Mouse (Mus musculus) limb, embryonic 14.5 days (tissue): ENCODE results near the gene Sf3a3. TPM values are rescaled to one million over a fixed set of nuclear protein-coding genes. Genes with fewer than 3 reads are reported as not detected.

Source experiments
- ATAC-seq: fragments of 200-750 bp; cut with Nextera tagmentation; 2 replicates; pipeline ENCODE4 v1.8.0; 2017; ENCODE audit warnings: low read depth, moderate number of reproducible peaks, moderate TSS enrichment; ENCODE audit not compliant: low FRiP score
- DNase-seq: peaks from one replicate; pipeline ENCODE4 v3.0.0-alpha.2; 2015; ENCODE audit warnings: low spot score
- H3K27ac ChIP-seq: fragments of 300-500 bp; sonication (generic); replicated peaks from 2 replicates; pipeline ENCODE4 v1.5.1; 2014; ENCODE audit warnings: low read depth, mild to moderate bottlenecking, low read length, moderate library complexity, mixed read lengths
- H3K27me3 ChIP-seq: fragments of 300-500 bp; sonication (generic); 2 replicates; pipeline ENCODE4 v1.6.1; 2014; ENCODE audit warnings: low read length, mixed read lengths; ENCODE audit not compliant: control insufficient read depth, insufficient read depth
- H3K36me3 ChIP-seq: fragments of 300-500 bp; sonication (generic); 2 replicates; pipeline ENCODE4 v1.6.1; 2014; ENCODE audit warnings: mild to moderate bottlenecking, low read length, moderate library complexity, mixed read lengths; ENCODE audit not compliant: control insufficient read depth, insufficient read depth
- H3K4me1 ChIP-seq: fragments of 300-500 bp; sonication (generic); 2 replicates; pipeline ENCODE4 v1.6.1; 2014; ENCODE audit warnings: antibody characterized with exemption, low read length, mixed read lengths; ENCODE audit not compliant: control insufficient read depth, insufficient read depth
- H3K4me2 ChIP-seq: fragments of 300-500 bp; sonication (generic); replicated peaks from 2 replicates; pipeline ENCODE4 v1.6.1; 2014; ENCODE audit warnings: low read depth, mild to moderate bottlenecking, low read length, moderate library complexity; ENCODE audit not compliant: severe bottlenecking
- H3K4me3 ChIP-seq: fragments of 300-500 bp; sonication (generic); replicated peaks from 2 replicates; pipeline ENCODE4 v1.5.1; 2014; ENCODE audit warnings: low read length
- H3K9ac ChIP-seq: fragments of 300-500 bp; sonication (generic); 2 replicates; pipeline ENCODE4 v1.6.1; 2014; ENCODE audit warnings: mild to moderate bottlenecking, low read depth, low read length, moderate library complexity; ENCODE audit not compliant: severe bottlenecking
- H3K9me3 ChIP-seq: fragments of 300-500 bp; sonication (generic); 2 replicates; pipeline ENCODE4 v1.6.1; 2016; ENCODE audit warnings: low read length; ENCODE audit not compliant: control insufficient read depth
- POLR2A ChIP-seq: fragments of 200-500 bp; IDR thresholded peaks from 2 replicates; pipeline ENCODE4 v1.8.0; 2012; ENCODE audit warnings: inconsistent platforms, mild to moderate bottlenecking, moderate library complexity, borderline replicate concordance; ENCODE audit not compliant: insufficient read depth, insufficient read length; ENCODE audit errors: extremely low read depth
- WGBS: fragments of 180-500 bp; shearing (Covaris S2); extraction: QIAGEN DNeasy Blood & Tissue Kit; methylation state at CpG from one replicate; pipeline ENCODE4 v1.1.7; 2014; 5-methylcytosine and 5-hydroxymethylcytosine counted together
- polyA plus RNA-seq, 2 experiments: library from polyadenylated mRNA; depleted of rRNA in 1 of 2; stranded (reverse) in 1 of 2; unstranded in 1 of 2; fragments of >200 nt; fragmentation: Nextera tagmentation in 1 of 2; extraction: Ambion mirVana in 1 of 2; gene quantifications; 2 replicates each; pipeline versions ENCODE4 v1.2.1 to v1.2.3; 2012 to 2014

Sf3a3 gene
- polyA plus RNA-seq, 2 experiments = 78.6 to 122 TPM

DNA sequence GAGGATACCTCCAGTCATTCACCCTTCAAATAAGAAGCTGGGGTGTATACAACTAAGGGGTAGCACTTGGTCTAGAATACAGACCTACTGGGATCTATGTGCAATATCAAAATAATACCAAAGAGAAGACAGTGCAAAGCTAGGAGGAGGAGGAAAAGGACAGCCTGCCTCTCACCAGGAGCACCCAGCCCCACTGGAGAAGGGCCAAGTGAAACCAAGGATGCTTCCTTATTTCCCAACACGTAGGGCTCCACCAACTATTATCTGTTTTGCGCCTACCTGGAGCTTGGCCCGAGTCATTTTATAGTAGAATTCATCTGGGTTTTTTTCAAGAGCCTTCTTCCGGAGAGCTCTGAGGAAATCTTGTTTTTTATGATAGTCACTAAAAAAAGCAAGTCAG, 31.1 kb upstream of the Sf3a3 start:
- no peaks in the 10 kb centered on the region for H3K27me3 ChIP-seq
- H3K27ac ChIP-seq = no peak overlapping the region
- H3K9me3 ChIP-seq = no peaks in the 10 kb centered on the region
- no peak overlapping the region for H3K9ac ChIP-seq
- ATAC-seq (no peak), DNase-seq (no peak)
- no peak overlapping the region for H3K4me2 ChIP-seq
- 87% methylated on average over 4 of the region's 4 CpGs for WGBS
- H3K4me1 ChIP-seq = no peaks in the 10 kb centered on the region
- TF ChIP-seq POLR2A = no peak
- peaks cover 79% of the 10 kb centered on the region for H3K36me3 ChIP-seq
- no peak overlapping the region for H3K4me3 ChIP-seq

DNA sequence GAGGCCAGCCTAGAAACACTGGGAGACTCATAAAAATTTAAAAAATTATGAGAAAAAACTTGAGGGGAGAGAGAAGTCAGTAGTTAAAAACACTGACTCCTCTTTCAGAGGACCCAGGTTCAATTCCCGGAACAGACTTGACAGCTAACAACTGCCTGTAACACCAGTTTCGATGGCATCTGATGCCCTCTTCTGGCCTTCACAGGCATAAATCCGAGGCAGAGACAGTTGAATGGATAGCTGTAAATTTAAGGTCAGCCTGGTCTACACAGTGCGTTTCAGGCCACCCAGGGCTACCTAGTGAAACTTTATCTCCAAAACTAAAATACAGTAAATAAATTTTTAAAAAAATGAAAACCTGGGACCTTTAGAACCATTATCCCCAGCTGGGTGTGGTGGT, 29.6 kb upstream of the Sf3a3 start:
- Histone ChIP-seq H3K4me1 (no peaks in the 10 kb centered on the region), H3K4me3 (no peak overlapping the region), H3K4me2 (no peak overlapping the region), H3K9me3 (no peaks in the 10 kb centered on the region), H3K36me3 (peaks cover 70% of the 10 kb centered on the region), H3K27me3 (no peaks in the 10 kb centered on the region), H3K9ac (no peak overlapping the region), H3K27ac (no peak overlapping the region)
- 75% methylated on average over 4 of the region's 4 CpGs for WGBS
- TF ChIP-seq POLR2A = no peak
- DNase-seq (no peak), ATAC-seq (no peak)

DNA sequence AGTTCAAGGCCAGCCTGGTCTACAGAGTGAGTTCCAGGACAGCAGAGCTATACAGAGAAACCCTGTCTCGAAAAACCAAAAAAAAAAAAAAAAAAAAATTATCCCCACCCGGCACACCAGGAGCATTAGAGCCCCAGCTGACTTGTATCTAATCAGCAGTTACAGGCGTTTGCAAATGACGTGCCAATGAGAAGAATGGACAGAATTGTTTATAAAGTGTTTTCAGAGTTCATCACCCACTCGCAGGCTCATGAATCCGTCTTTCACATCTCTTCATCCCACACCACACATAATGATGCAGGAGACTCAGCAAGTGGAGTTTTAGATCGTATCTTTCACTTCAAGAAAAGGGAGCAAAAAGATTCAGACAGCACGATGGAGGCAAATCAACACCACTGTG, 29.1 kb upstream of the Sf3a3 start:
- no peak for ATAC-seq
- no peaks in the 10 kb centered on the region for H3K4me1 ChIP-seq
- WGBS = 84% methylated on average over 8 of the region's 8 CpGs

DNA sequence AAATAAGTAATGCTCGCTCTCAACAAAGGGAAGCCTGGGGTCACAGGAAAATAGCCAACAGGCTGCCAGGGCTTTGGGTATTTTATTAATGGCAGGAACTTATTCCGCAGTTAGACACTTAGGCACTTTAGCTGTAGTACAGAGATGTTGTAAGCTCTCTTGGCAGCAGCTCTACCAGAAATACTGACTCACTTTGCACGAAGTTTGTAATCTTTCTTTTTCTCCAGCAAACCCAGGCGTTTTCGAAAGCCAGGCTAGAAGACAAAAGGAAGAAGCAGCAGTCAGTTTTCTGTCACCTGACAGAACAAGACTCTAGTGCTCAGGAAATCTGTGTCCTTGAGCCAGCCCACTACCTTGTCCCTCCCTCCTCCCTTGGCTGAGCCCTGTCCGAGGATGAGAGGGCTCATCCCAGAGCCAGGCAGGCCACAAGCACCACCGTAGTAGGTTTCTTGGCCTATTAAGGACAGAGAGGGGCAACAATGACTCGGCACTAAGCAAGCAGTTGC, 28.6 kb upstream of the Sf3a3 start:
- WGBS = 72% methylated on average over 8 of the region's 8 CpGs
- H3K36me3 ChIP-seq = peaks cover 61% of the 10 kb centered on the region
- no peak overlapping the region for H3K4me2 ChIP-seq
- no peak overlapping the region for H3K4me3 ChIP-seq
- no peak for TF ChIP-seq POLR2A
- H3K9me3 ChIP-seq = no peaks in the 10 kb centered on the region
- H3K27me3 ChIP-seq = no peaks in the 10 kb centered on the region
- no peak overlapping the region for H3K27ac ChIP-seq
- no peak for DNase-seq
- H3K9ac ChIP-seq = no peak overlapping the region
- ATAC-seq = no peak
- peaks cover under 1% of the 10 kb centered on the region; the same call in 1 of the 2 replicates for H3K4me1 ChIP-seq

More for the DNA sequence above, 29.1 kb upstream of the Sf3a3 start:
- Histone ChIP-seq H3K27me3 (no peaks in the 10 kb centered on the region), H3K9me3 (no peaks in the 10 kb centered on the region), H3K9ac (no peak overlapping the region), H3K27ac (no peak overlapping the region), H3K4me3 (no peak overlapping the region), H3K36me3 (peaks cover 65% of the 10 kb centered on the region), H3K4me2 (no peak overlapping the region)
- no peak for TF ChIP-seq POLR2A
- DNase-seq = no peak

DNA sequence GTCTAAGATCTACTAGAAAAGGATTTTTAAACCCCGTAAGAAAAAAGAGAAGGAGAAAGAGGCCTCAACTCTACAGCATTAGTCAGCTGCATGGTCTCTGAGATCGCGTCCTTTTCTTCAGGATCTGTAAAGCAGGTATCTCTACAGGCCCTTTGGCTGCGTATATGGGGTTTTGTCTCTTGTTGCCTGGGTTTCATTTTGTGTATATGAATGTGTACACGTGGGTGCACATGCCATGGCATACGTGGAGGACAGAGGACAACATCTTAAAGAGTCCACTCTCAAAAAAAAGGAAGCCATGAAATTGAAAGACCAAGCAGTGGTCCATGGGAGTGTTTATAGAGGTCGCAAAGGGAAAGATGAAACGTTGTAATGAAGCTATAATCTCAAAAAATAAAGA, 23.1 kb upstream of the Sf3a3 start:
- H3K9me3 ChIP-seq = no peaks in the 10 kb centered on the region
- no peak overlapping the region for H3K27ac ChIP-seq
- no peak overlapping the region; the same call in 1 of the 2 replicates for H3K9ac ChIP-seq
- WGBS = 85% methylated on average over 8 of the region's 8 CpGs
- TF ChIP-seq POLR2A = no peak
- no peak for ATAC-seq
- peaks cover 15% of the 10 kb centered on the region; the same call in 1 of the 2 replicates for H3K36me3 ChIP-seq
- H3K4me2 ChIP-seq = no peak overlapping the region
- no peak overlapping the region for H3K4me3 ChIP-seq
- H3K4me1 ChIP-seq = peaks cover 10% of the 10 kb centered on the region; the same call in 1 of the 2 replicates
- no peak for DNase-seq
- no peaks in the 10 kb centered on the region for H3K27me3 ChIP-seq
